Mouse (Mus musculus) lung, adult 2 months (tissue): ENCODE measurements around the gene 2810408A11Rik. TPM values are rescaled to one million over a fixed set of nuclear protein-coding genes. Genes with fewer than 3 reads are reported as not detected.

Experiments used
- DNase-seq: peaks from one replicate; pipeline ENCODE4 v3.0.0; 2022
- H3K4me1 ChIP-seq: fragments of 200-500 bp; 2 replicates; pipeline ENCODE4 v1.6.1; 2011; ENCODE audit warnings: low read length; ENCODE audit not compliant: control insufficient read depth, insufficient read depth
- H3K4me3 ChIP-seq: fragments of 200-500 bp; replicated peaks from 2 replicates; pipeline ENCODE3; 2011; ENCODE audit warnings: low read depth, mild to moderate bottlenecking, control low read depth, low read length; ENCODE audit errors: extremely low read depth
- CTCF ChIP-seq: fragments of 200-500 bp; IDR thresholded peaks from 2 replicates; pipeline ENCODE4 v1.5.1; 2011; ENCODE audit warnings: mild to moderate bottlenecking, low read length, control low read depth; ENCODE audit not compliant: insufficient read depth
- POLR2A ChIP-seq: fragments of 200-500 bp; IDR thresholded peaks from 2 replicates; pipeline ENCODE4 v1.6.1; 2011; ENCODE audit warnings: low read depth, mild to moderate bottlenecking, control low read depth, low read length, borderline replicate concordance; ENCODE audit errors: extremely low read depth
- WGBS: fragments of 180-500 bp; shearing (Covaris S2); methylation state at CpG from one replicate; pipeline ENCODE4 v1.1.7; 2018; 5-methylcytosine and 5-hydroxymethylcytosine counted together
- polyA plus RNA-seq: library from polyadenylated mRNA; depleted of rRNA; stranded (reverse); fragments of >200 nt; gene quantifications from 2 replicates; pipeline ENCODE4 v1.2.3, GENCODE M21; 2012; rRNA removed

The 2810408A11Rik gene
- polyA plus RNA-seq, 1 experiment = 1.4 TPM

DNA sequence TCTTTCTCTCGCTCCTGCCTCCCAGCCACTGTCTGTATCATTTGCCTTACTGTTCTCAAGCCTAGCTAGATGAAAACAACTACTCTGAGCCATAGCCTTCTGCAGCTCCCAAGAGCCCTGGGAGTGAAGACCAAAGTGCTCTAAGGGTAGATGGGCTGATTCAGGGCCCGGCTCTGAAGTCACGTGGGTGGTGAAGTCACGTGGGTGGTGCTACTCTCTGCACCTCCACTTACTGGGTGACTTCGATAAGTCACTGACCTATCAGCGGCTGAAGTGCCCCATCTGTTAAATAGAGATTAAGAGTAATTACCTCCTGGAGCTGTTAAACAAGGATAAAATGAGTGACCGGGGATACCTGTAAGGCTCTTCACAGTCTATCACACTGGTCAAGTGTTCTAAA is 46.8 kb downstream of the 2810408A11Rik start:
- WGBS = 41% methylated on average over 7 of the region's 7 CpGs
- TF ChIP-seq CTCF = no peak
- no peak for TF ChIP-seq POLR2A

DNA sequence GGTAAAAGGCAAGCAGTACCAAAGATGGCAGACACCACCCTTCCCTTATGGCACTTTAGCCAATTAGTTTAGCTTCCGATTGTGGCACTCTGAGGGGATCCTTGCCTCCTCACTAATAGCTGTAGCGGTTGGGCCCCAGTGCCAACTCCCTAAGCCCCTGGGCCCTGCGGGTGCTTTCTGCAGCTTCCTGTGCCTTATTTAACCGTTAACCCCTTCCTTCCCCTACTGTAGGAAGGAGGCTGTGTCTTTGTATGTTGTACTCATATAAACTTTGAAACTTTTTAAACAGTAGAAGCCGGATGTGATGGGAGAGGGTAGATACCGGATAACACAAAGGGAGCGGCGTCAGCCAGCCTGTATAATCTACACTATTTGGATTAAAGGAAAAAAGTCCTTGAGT is 50.0 kb downstream of the 2810408A11Rik start:
- no peak for DNase-seq
- 47% methylated on average over 8 of the region's 8 CpGs for WGBS
- H3K4me3 ChIP-seq = no peak overlapping the region
- TF ChIP-seq CTCF (no peak), POLR2A (no peak)
- peaks cover 27% of the 10 kb centered on the region for H3K4me1 ChIP-seq

More for the DNA sequence above, 46.8 kb downstream of the 2810408A11Rik start:
- no peak overlapping the region for H3K4me3 ChIP-seq
- DNase-seq = no peak
- peaks cover 22% of the 10 kb centered on the region for H3K4me1 ChIP-seq

DNA sequence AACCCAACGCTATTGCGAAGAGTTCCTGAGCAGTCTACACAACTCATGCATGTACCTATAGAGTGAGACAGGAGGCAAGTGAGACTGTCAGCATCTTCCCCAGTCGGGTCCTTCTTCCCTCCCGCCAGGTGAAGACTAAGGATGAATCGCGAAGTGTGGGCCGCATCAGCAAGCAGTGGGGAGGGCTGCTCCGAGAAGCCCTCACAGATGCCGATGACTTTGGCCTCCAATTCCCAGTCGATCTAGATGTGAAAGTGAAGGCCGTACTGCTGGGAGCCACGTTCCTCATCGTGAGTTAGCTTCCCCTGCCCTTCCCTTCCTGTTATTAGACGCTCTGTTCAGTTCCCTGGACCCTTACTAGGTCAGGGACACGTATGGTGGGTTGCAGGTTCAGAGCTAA is 50.9 kb downstream of the 2810408A11Rik start:
- no peak for TF ChIP-seq POLR2A
- TF ChIP-seq CTCF = no peak
- no peak for DNase-seq
- 81% methylated on average over 15 of the region's 15 CpGs for WGBS
- Histone ChIP-seq H3K4me3 (no peak overlapping the region), H3K4me1 (peaks cover 26% of the 10 kb centered on the region)

DNA sequence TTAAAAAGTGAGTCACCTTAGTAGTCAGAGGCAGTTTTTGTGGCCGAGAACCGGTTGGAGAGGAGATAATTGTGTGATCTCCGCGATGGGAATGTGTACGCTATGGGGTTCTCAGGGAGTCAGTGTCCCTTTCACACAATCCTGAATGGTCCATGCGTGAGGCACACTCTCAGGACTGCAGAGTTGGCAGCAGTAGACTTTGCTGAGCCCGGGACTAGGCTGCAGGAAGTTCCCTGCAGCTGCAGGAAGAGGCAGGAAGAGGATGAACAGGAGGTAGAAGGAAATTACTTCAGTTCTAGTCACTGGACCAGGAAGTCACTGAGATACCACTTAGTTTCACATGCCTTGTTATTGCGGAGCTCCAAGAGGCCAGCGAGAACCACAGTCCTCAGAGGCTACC is 51.7 kb downstream of the 2810408A11Rik start:
- Histone ChIP-seq H3K4me3 (no peak overlapping the region), H3K4me1 (peaks cover 25% of the 10 kb centered on the region)
- no peak for TF ChIP-seq CTCF
- no peak for TF ChIP-seq POLR2A
- no peak for DNase-seq
- 53% methylated on average over 9 of the region's 9 CpGs for WGBS

DNA sequence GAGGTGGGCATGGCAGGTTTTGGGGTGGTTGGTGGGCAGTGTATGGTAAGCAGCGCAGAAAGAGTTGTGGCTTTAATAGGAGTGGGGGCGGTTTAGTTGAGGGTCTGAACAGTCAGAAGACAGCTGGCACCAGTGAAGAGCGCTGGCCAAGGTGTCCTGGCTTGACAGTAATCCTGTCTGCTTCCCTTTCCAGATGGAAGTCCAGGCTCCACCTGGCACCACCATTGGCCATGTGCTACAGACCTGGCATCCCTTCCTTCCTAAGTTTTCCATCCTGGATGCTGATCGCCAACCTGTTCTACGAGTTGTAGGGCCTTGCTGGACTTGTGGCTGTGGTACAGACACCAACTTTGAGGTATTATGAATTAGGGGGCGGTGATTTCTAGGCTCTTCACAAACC is 52.8 kb downstream of the 2810408A11Rik start:
- peaks cover 23% of the 10 kb centered on the region for H3K4me1 ChIP-seq
- DNase-seq = no peak
- 94% methylated on average over 6 of the region's 6 CpGs for WGBS
- H3K4me3 ChIP-seq = no peak overlapping the region
- TF ChIP-seq CTCF = no peak
- no peak for TF ChIP-seq POLR2A

Other genes with a start within 250 kb of the 2810408A11Rik start
- gene Sox15, start 245.7 kb downstream of the 2810408A11Rik start, polyA plus RNA-seq = 0.14 and 5.5 TPM in 2 replicates
- gene Mpdu1, start 238.3 kb downstream of the 2810408A11Rik start, polyA plus RNA-seq = 67.3 and 88.1 TPM in 2 replicates
- gene Cd68, start 234.8 kb downstream of the 2810408A11Rik start, polyA plus RNA-seq = 65.6 and 82.8 TPM in 2 replicates
- gene Eif4a1, start 228.6 kb downstream of the 2810408A11Rik start, polyA plus RNA-seq = 152 and 265 TPM in 2 replicates
- 43.6 and 55.0 TPM in 2 replicates for gene Senp3, start 218.9 kb downstream of the 2810408A11Rik start, polyA plus RNA-seq
- gene Tnfsf13, start 215.2 kb downstream of the 2810408A11Rik start, polyA plus RNA-seq = 16.2 and 21.3 TPM in 2 replicates
- 84.2 and 98.8 TPM in 2 replicates for gene Tnfsf12, start 205.1 kb downstream of the 2810408A11Rik start, polyA plus RNA-seq
- 12.7 and 20.0 TPM in 2 replicates for gene Tnfsfm13, start 204.9 kb downstream of the 2810408A11Rik start, polyA plus RNA-seq
- gene Polr2a, start 142.3 kb downstream of the 2810408A11Rik start, polyA plus RNA-seq = 32.0 and 51.1 TPM in 2 replicates
- 1.4 and 2.3 TPM in 2 replicates for gene Slc35g3, start 139.0 kb downstream of the 2810408A11Rik start, polyA plus RNA-seq
- 104 and 106 TPM in 2 replicates for gene Zbtb4, start 135.1 kb downstream of the 2810408A11Rik start, polyA plus RNA-seq
- 31.5 and 38.0 TPM in 2 replicates for gene Chrnb1, start 105.0 kb downstream of the 2810408A11Rik start, polyA plus RNA-seq
- 6.9 and 8.0 TPM in 2 replicates for gene Fgf11, start 99.1 kb downstream of the 2810408A11Rik start, polyA plus RNA-seq
- gene Tmem102, start 95.4 kb downstream of the 2810408A11Rik start, polyA plus RNA-seq = 9.4 and 9.5 TPM in 2 replicates
- not detected in 2 replicates for gene Gm39566, start 85.7 kb downstream of the 2810408A11Rik start, polyA plus RNA-seq
- gene Spem2, start 82.5 kb downstream of the 2810408A11Rik start, polyA plus RNA-seq = not detected in 2 replicates
- 0.15 and 0.41 TPM in 2 replicates for gene Spem1, start 78.8 kb downstream of the 2810408A11Rik start, polyA plus RNA-seq
- 32.3 and 42.0 TPM in 2 replicates for gene Nlgn2, start 63.2 kb downstream of the 2810408A11Rik start, polyA plus RNA-seq
- gene Tmem256, start 62.5 kb downstream of the 2810408A11Rik start, polyA plus RNA-seq = 151 and 173 TPM in 2 replicates
- gene Plscr3, start 54.6 kb downstream of the 2810408A11Rik start, polyA plus RNA-seq = 192 and 225 TPM in 2 replicates
- gene Tnk1, start 42.3 kb downstream of the 2810408A11Rik start, polyA plus RNA-seq = 14.4 and 17.4 TPM in 2 replicates
- not detected in 2 replicates for gene Tmem95, start 23.0 kb downstream of the 2810408A11Rik start, polyA plus RNA-seq
- gene Kctd11, start 19.6 kb downstream of the 2810408A11Rik start, polyA plus RNA-seq = 12.6 and 19.1 TPM in 2 replicates
- gene Acap1, start 5.4 kb downstream of the 2810408A11Rik start, polyA plus RNA-seq = 11.2 and 14.3 TPM in 2 replicates
- 47.7 and 58.1 TPM in 2 replicates for gene Neurl4, start 85 bp upstream of the 2810408A11Rik start, polyA plus RNA-seq
- 104 and 112 TPM in 2 replicates for gene Gps2, start 12.9 kb upstream of the 2810408A11Rik start, polyA plus RNA-seq
- gene Eif5a, start 21.0 kb upstream of the 2810408A11Rik start, polyA plus RNA-seq = 216 and 372 TPM in 2 replicates
- 4.6 and 6.7 TPM in 2 replicates for gene Ybx2, start 34.8 kb upstream of the 2810408A11Rik start, polyA plus RNA-seq
- 22.3 and 40.4 TPM in 2 replicates for gene Slc2a4, start 47.2 kb upstream of the 2810408A11Rik start, polyA plus RNA-seq
- 60.5 and 63.7 TPM in 2 replicates for gene Cldn7, start 63.8 kb upstream of the 2810408A11Rik start, polyA plus RNA-seq
- 88.3 and 102 TPM in 2 replicates for gene Ctdnep1, start 80.2 kb upstream of the 2810408A11Rik start, polyA plus RNA-seq
- 38.5 and 53.8 TPM in 2 replicates for gene Elp5, start 81.5 kb upstream of the 2810408A11Rik start, polyA plus RNA-seq
- 333 and 615 TPM in 2 replicates for gene Gabarap, start 90.2 kb upstream of the 2810408A11Rik start, polyA plus RNA-seq
- 15.0 and 22.9 TPM in 2 replicates for gene Phf23, start 94.8 kb upstream of the 2810408A11Rik start, polyA plus RNA-seq
- 16.7 and 20.8 TPM in 2 replicates for gene Dvl2, start 99.6 kb upstream of the 2810408A11Rik start, polyA plus RNA-seq
- 63.1 and 88.6 TPM in 2 replicates for gene Acadvl, start 114.4 kb upstream of the 2810408A11Rik start, polyA plus RNA-seq
- gene Dlg4, start 116.0 kb upstream of the 2810408A11Rik start, polyA plus RNA-seq = 28.0 and 33.7 TPM in 2 replicates
- gene Asgr1, start 153.1 kb upstream of the 2810408A11Rik start, polyA plus RNA-seq = 2.4 and 4.9 TPM in 2 replicates
- 0.51 and 0.52 TPM in 2 replicates for gene Asgr2, start 191.7 kb upstream of the 2810408A11Rik start, polyA plus RNA-seq
- gene Mgl2, start 229.3 kb upstream of the 2810408A11Rik start, polyA plus RNA-seq = 12.1 and 17.7 TPM in 2 replicates